Mouse (Mus musculus): ENCODE data around the gene Slc22a14. TPM values are rescaled to one million over a fixed set of nuclear protein-coding genes. Genes with fewer than 3 reads are reported as not detected.

Gene Slc22a14
- polyA plus RNA-seq, 1 experiment from 2014 or later: not detected

GRCm38 (mm10) chr9:119322289-119323259, 42.8 kb downstream of the Slc22a14 start, which contains the start of gene Oxsr1:
TSS of gene Oxsr1 (minus strand) at chr9:119322427.
- DNase-seq (ENCODE audit: low spot score): peak; percentile 99
- Histone ChIP-seq H3K36me3 (ENCODE audit: control insufficient read depth, insufficient read depth, low read length) (no peaks in the 10 kb centered on the region), H3K4me3 (ENCODE audit: low read depth, low read length) (peak within 1 kb of the TSS; percentile 96), H3K4me2 (peak within 1 kb of the TSS; percentile 99), H3K27me3 (replicated peaks; ENCODE audit: control insufficient read depth, insufficient read depth, low read length) (no peaks in the 10 kb centered on the region), H3K27ac (ENCODE audit: low read depth, low read length) (peak within 1 kb of the TSS; percentile 99), H3K4me1 (replicated peaks; ENCODE audit: control insufficient read depth, insufficient read depth, low read length) (peaks cover 7% of the 10 kb centered on the region), H3K9ac (ENCODE audit: low read depth, low read length) (peak within 1 kb of the TSS; percentile 93), H3K9me3 (ENCODE audit: control insufficient read depth, low read length) (no peaks in the 10 kb centered on the region)
- under 1% methylated on average over 76 of the region's 76 CpGs for WGBS
- ATAC-seq (replicated peaks; ENCODE audit: low FRiP score): peak; percentile 95

GRCm38 (mm10) chr9:119321392-119322229, 43.7 kb downstream of the Slc22a14 start:
- peak; percentile 62 for DNase-seq (ENCODE audit: low spot score)
- under 1% methylated on average over 54 of the region's 59 CpGs for WGBS
- Histone ChIP-seq H3K27ac (ENCODE audit: low read depth, low read length) (peak overlapping the region; percentile 92), H3K4me3 (ENCODE audit: low read depth, low read length) (peak overlapping the region; percentile 96), H3K27me3 (replicated peaks; ENCODE audit: control insufficient read depth, insufficient read depth, low read length) (no peaks in the 10 kb centered on the region), H3K9ac (ENCODE audit: low read depth, low read length) (peak overlapping the region; percentile 93), H3K4me2 (peak overlapping the region; percentile 99), H3K9me3 (ENCODE audit: control insufficient read depth, low read length) (no peaks in the 10 kb centered on the region), H3K36me3 (ENCODE audit: control insufficient read depth, insufficient read depth, low read length) (no peaks in the 10 kb centered on the region), H3K4me1 (replicated peaks; ENCODE audit: control insufficient read depth, insufficient read depth, low read length) (peaks cover 7% of the 10 kb centered on the region)
- ATAC-seq (replicated peaks; ENCODE audit: low FRiP score): peak; percentile 26

GRCm38 (mm10) chr9:119320946-119321345, 44.4 kb downstream of the Slc22a14 start:
- Histone ChIP-seq H3K4me2 (peak overlapping the region; percentile 99), H3K9ac (ENCODE audit: low read depth, low read length) (peak overlapping the region; percentile 93), H3K36me3 (ENCODE audit: control insufficient read depth, insufficient read depth, low read length) (no peaks in the 10 kb centered on the region), H3K4me3 (ENCODE audit: low read depth, low read length) (peak overlapping the region; percentile 96), H3K4me1 (replicated peaks; ENCODE audit: control insufficient read depth, insufficient read depth, low read length) (peaks cover 7% of the 10 kb centered on the region), H3K27me3 (replicated peaks; ENCODE audit: control insufficient read depth, insufficient read depth, low read length) (no peaks in the 10 kb centered on the region), H3K27ac (ENCODE audit: low read depth, low read length) (0 out of 2 replicates have a peak overlapping the region, but pooled peaks have one; percentile 92), H3K9me3 (ENCODE audit: control insufficient read depth, low read length) (no peaks in the 10 kb centered on the region)
- WGBS: 12% methylated on average over 7 of the region's 7 CpGs
- DNase-seq (ENCODE audit: low spot score): no peak
- ATAC-seq (replicated peaks; ENCODE audit: low FRiP score): no peak

DNA sequence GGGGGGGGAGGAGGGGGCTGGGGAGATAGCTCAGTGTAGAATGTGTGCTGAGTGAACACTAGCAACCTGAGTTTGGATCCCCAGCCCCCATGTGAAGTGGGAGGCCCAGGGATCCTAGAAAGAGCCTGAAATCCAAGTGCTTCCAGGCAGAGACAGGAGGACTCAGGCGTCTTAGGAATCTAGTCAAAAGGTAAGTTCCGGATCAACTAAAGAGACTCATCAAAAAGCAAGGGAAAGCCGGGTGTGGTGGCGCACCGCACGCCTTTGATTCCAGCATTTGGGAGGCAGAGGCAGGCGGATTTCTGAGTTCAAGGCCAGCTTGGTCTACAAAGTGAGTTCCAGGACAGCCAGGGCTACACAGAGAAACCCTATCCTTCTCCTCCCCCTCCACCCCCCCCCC, 44.9 kb downstream of the Slc22a14 start:
- H3K4me2 ChIP-seq: peak overlapping the region; percentile 99
- no peak for ATAC-seq (replicated peaks; ENCODE audit: low FRiP score)
- H3K4me3 ChIP-seq (ENCODE audit: low read depth, low read length): peak overlapping the region; percentile 96
- no peak for DNase-seq (ENCODE audit: low spot score)
- no peaks in the 10 kb centered on the region for H3K9me3 ChIP-seq (ENCODE audit: control insufficient read depth, low read length)
- peaks cover 9% of the 10 kb centered on the region for H3K4me1 ChIP-seq (replicated peaks; ENCODE audit: control insufficient read depth, insufficient read depth, low read length)
- H3K36me3 ChIP-seq (ENCODE audit: control insufficient read depth, insufficient read depth, low read length): no peaks in the 10 kb centered on the region
- H3K27me3 ChIP-seq (replicated peaks; ENCODE audit: control insufficient read depth, insufficient read depth, low read length): no peaks in the 10 kb centered on the region
- H3K27ac ChIP-seq (ENCODE audit: low read depth, low read length): no peak overlapping the region
- WGBS: 84% methylated on average over 7 of the region's 7 CpGs
- H3K9ac ChIP-seq (ENCODE audit: low read depth, low read length): peak overlapping the region; percentile 93; the same call in 1 of the 2 replicates

DNA sequence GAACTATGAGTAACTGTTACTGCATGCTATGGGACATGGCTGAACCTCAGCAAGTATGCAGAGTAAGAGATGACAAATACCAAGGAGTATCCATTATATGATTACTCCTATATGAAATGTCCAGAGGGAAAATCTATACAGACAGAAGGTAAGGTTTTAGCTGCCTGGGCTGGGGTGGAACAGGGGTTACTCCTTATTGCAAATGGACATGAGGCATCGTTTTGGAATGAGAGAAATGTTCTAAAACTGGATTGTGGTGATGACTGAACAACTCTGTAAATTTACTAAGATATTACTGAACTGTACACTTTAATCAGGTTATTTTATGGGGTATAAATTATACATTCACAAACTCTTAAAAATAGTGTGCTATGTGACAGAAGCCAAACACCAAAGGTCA, 46.5 kb downstream of the Slc22a14 start:
- Histone ChIP-seq H3K9ac (ENCODE audit: low read depth, low read length) (no peak overlapping the region), H3K27ac (ENCODE audit: low read depth, low read length) (no peak overlapping the region), H3K36me3 (ENCODE audit: control insufficient read depth, insufficient read depth, low read length) (no peaks in the 10 kb centered on the region), H3K27me3 (replicated peaks; ENCODE audit: control insufficient read depth, insufficient read depth, low read length) (no peaks in the 10 kb centered on the region), H3K4me3 (ENCODE audit: low read depth, low read length) (no peak overlapping the region), H3K9me3 (ENCODE audit: control insufficient read depth, low read length) (no peaks in the 10 kb centered on the region), H3K4me1 (replicated peaks; ENCODE audit: control insufficient read depth, insufficient read depth, low read length) (peaks cover 10% of the 10 kb centered on the region), H3K4me2 (no peak overlapping the region)
- WGBS: 83% methylated on average over 1 of the region's 1 CpGs
- ATAC-seq (replicated peaks; ENCODE audit: low FRiP score) (no peak), DNase-seq (ENCODE audit: low spot score) (no peak)

DNA sequence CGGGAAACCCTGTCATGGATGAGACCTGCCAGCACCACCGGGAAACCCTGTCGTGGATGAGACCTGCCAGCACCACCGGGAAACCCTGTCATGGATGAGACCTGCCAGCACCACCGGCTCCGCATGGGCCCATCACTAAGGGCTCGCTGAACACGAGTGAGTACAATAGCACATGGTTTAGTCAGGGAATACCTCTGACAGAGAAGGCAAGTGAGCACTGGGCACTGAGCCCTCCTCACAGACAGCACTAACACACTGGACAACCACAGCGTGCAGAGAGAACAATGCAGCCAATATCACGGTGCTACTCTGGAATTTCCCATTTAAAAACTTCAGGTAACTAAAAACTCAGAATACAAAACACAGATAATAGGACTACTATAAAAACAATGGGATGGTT, 52.3 kb downstream of the Slc22a14 start:
- WGBS: 91% methylated on average over 10 of the region's 10 CpGs
- no peak overlapping the region for H3K4me2 ChIP-seq
- no peak for DNase-seq (ENCODE audit: low spot score)

DNA sequence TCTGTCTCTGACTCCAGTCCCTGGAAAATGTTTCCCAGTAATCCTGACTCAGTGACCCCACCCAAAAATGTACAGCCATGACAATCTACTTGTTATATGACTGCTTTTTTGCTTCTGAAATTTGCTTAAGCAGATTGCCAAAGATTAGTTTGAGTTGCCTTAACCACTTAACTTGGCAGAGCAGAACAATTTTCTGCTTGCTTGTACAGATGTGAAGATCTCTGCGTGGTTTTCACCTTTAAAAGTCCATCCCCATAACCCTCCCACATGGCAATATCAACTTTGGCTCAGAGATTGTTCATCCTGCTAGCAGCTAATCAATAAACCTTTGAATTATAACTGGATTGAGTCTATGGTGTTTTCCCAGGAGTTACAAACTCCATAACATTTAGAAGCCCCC, 56.3 kb downstream of the Slc22a14 start:
- WGBS: 87% methylated on average over 1 of the region's 1 CpGs
- no peaks in the 10 kb centered on the region for H3K27me3 ChIP-seq (replicated peaks; ENCODE audit: control insufficient read depth, insufficient read depth, low read length)
- no peaks in the 10 kb centered on the region for H3K9me3 ChIP-seq (ENCODE audit: control insufficient read depth, low read length)
- DNase-seq (ENCODE audit: low spot score) (no peak), ATAC-seq (replicated peaks; ENCODE audit: low FRiP score) (no peak)
- H3K4me3 ChIP-seq (ENCODE audit: low read depth, low read length): no peak overlapping the region
- no peak overlapping the region for H3K4me2 ChIP-seq
- no peak overlapping the region for H3K9ac ChIP-seq (ENCODE audit: low read depth, low read length)
- no peaks in the 10 kb centered on the region for H3K4me1 ChIP-seq (replicated peaks; ENCODE audit: control insufficient read depth, insufficient read depth, low read length)
- H3K27ac ChIP-seq (ENCODE audit: low read depth, low read length): no peak overlapping the region
- H3K36me3 ChIP-seq (ENCODE audit: control insufficient read depth, insufficient read depth, low read length): no peaks in the 10 kb centered on the region; the same call in 1 of the 2 replicates

More for the DNA sequence above, 52.3 kb downstream of the Slc22a14 start:
- Histone ChIP-seq H3K9me3 (ENCODE audit: control insufficient read depth, low read length) (no peaks in the 10 kb centered on the region), H3K27me3 (replicated peaks; ENCODE audit: control insufficient read depth, insufficient read depth, low read length) (no peaks in the 10 kb centered on the region), H3K4me1 (replicated peaks; ENCODE audit: control insufficient read depth, insufficient read depth, low read length) (0 out of 2 replicates have a peak, but pooled peaks cover 2% of the 10 kb centered on the region), H3K4me3 (ENCODE audit: low read depth, low read length) (no peak overlapping the region), H3K9ac (ENCODE audit: low read depth, low read length) (no peak overlapping the region), H3K27ac (ENCODE audit: low read depth, low read length) (no peak overlapping the region), H3K36me3 (ENCODE audit: control insufficient read depth, insufficient read depth, low read length) (no peaks in the 10 kb centered on the region; the same call in 1 of the 2 replicates)
- ATAC-seq (replicated peaks; ENCODE audit: low FRiP score): no peak

- DNase-seq (ENCODE audit: low spot score): no peak
- H3K4me2 ChIP-seq: no peak overlapping the region
- no peak for ATAC-seq (replicated peaks; ENCODE audit: low FRiP score)
- H3K27ac ChIP-seq (ENCODE audit: low read depth, low read length): no peak overlapping the region
- H3K9me3 ChIP-seq (ENCODE audit: control insufficient read depth, low read length): no peaks in the 10 kb centered on the region
- H3K9ac ChIP-seq (ENCODE audit: low read depth, low read length): no peak overlapping the region
- H3K4me3 ChIP-seq (ENCODE audit: low read depth, low read length): no peak overlapping the region
- peaks cover 7% of the 10 kb centered on the region; the same call in 1 of the 2 replicates for H3K36me3 ChIP-seq (ENCODE audit: control insufficient read depth, insufficient read depth, low read length)
- 89% methylated on average over 7 of the region's 7 CpGs for WGBS
- no peaks in the 10 kb centered on the region for H3K27me3 ChIP-seq (replicated peaks; ENCODE audit: control insufficient read depth, insufficient read depth, low read length)
- H3K4me1 ChIP-seq (replicated peaks; ENCODE audit: control insufficient read depth, insufficient read depth, low read length): no peaks in the 10 kb centered on the region
Measured at GRCm38 (mm10) chr9:119305863-119306262, 59.5 kb downstream of the Slc22a14 start.

All from liver, embryonic 11.5 days (tissue).